Mouse (Mus musculus) kidney, embryonic 16.5 days (tissue): ENCODE results near the gene Pigf. TPM values are rescaled to one million over a fixed set of nuclear protein-coding genes. Genes with fewer than 3 reads are reported as not detected.

Experiments used
- ATAC-seq: fragments of 200-750 bp; cut with Nextera tagmentation; 2 replicates; pipeline ENCODE4 v1.8.0; 2017; ENCODE audit warnings: moderate TSS enrichment; ENCODE audit not compliant: low FRiP score, low TSS enrichment
- H3K27ac ChIP-seq: fragments of 300-500 bp; sonication (generic); 2 replicates; pipeline ENCODE4 v1.5.1; 2014; ENCODE audit warnings: low read length
- H3K27me3 ChIP-seq: fragments of 300-500 bp; sonication (generic); 2 replicates; pipeline ENCODE4 v1.6.1; 2014; ENCODE audit warnings: low read length, control low read depth, mixed read lengths; ENCODE audit not compliant: insufficient read depth
- H3K36me3 ChIP-seq: fragments of 300-500 bp; sonication (generic); 2 replicates; pipeline ENCODE4 v1.6.1; 2014; ENCODE audit warnings: low read length, control low read depth, mixed read lengths; ENCODE audit not compliant: insufficient read depth
- H3K4me1 ChIP-seq: fragments of 300-500 bp; sonication (generic); 2 replicates; pipeline ENCODE4 v1.6.1; 2014; ENCODE audit warnings: low read length, control low read depth, mixed read lengths; ENCODE audit not compliant: insufficient read depth
- H3K4me2 ChIP-seq: fragments of 300-500 bp; sonication (generic); replicated peaks from 2 replicates; pipeline ENCODE4 v1.6.1; 2014; ENCODE audit warnings: low read depth, low read length
- H3K4me3 ChIP-seq: fragments of 300-500 bp; sonication (generic); 2 replicates; pipeline ENCODE4 v1.5.1; 2014; ENCODE audit warnings: mild to moderate bottlenecking, low read length
- H3K9ac ChIP-seq: fragments of 300-500 bp; sonication (generic); replicated peaks from 2 replicates; pipeline ENCODE4 v1.6.1; 2014; ENCODE audit warnings: low read length
- H3K9me3 ChIP-seq: fragments of 300-500 bp; sonication (generic); 2 replicates; pipeline ENCODE4 v1.6.1; 2016; ENCODE audit warnings: low read length, control low read depth
- WGBS: fragments of 180-500 bp; shearing (Covaris S2); extraction: QIAGEN DNeasy Blood & Tissue Kit; methylation state at CpG from one replicate; pipeline ENCODE4 v1.1.7; 2014; 5-methylcytosine and 5-hydroxymethylcytosine counted together
- polyA plus RNA-seq: library from polyadenylated mRNA; unstranded; fragments of >200 nt; fragmentation: Nextera tagmentation; extraction: Ambion mirVana; gene quantifications from 2 replicates; pipeline ENCODE4 v1.2.1, GENCODE M21; 2015

Gene Pigf
- polyA plus RNA-seq, 1 experiment from 2014 or later = 41.5 TPM

- H3K9me3 ChIP-seq = no peaks in the 10 kb centered on the region
- peaks cover 20% of the 10 kb centered on the region for H3K36me3 ChIP-seq
- no peak overlapping the region for H3K4me2 ChIP-seq
- H3K9ac ChIP-seq = no peak overlapping the region
- 87% methylated on average over 5 of the region's 5 CpGs for WGBS
- ATAC-seq = no peak
- no peak overlapping the region for H3K27ac ChIP-seq
- no peak overlapping the region for H3K4me3 ChIP-seq
- 0 out of 2 replicates have a peak, but pooled peaks cover 1% of the 10 kb centered on the region for H3K4me1 ChIP-seq
- H3K27me3 ChIP-seq = no peaks in the 10 kb centered on the region
These were observed 54.2 kb downstream of the Pigf start for GRCm38 (mm10) chr17:86971036-86971435.

- Histone ChIP-seq H3K36me3 (peaks cover 20% of the 10 kb centered on the region), H3K27me3 (no peaks in the 10 kb centered on the region), H3K4me1 (peaks cover 10% of the 10 kb centered on the region), H3K9me3 (no peaks in the 10 kb centered on the region), H3K4me2 (no peak overlapping the region), H3K27ac (no peak overlapping the region), H3K4me3 (no peak overlapping the region), H3K9ac (no peak overlapping the region)
- 89% methylated on average over 15 of the region's 15 CpGs for WGBS
- no peak for ATAC-seq
These were observed 55.0 kb downstream of the Pigf start for GRCm38 (mm10) chr17:86970026-86970750.

GRCm38 (mm10) chr17:86969582-86969981 is 55.6 kb downstream of the Pigf start:
- Histone ChIP-seq H3K4me3 (no peak overlapping the region), H3K4me2 (no peak overlapping the region), H3K27ac (no peak overlapping the region), H3K27me3 (no peaks in the 10 kb centered on the region), H3K36me3 (peaks cover 20% of the 10 kb centered on the region), H3K4me1 (peaks cover 16% of the 10 kb centered on the region), H3K9me3 (no peaks in the 10 kb centered on the region), H3K9ac (no peak overlapping the region)
- ATAC-seq = no peak
- 69% methylated on average over 5 of the region's 5 CpGs for WGBS

- Histone ChIP-seq H3K36me3 (peaks cover 20% of the 10 kb centered on the region), H3K4me3 (no peak overlapping the region), H3K4me2 (no peak overlapping the region), H3K4me1 (peaks cover 20% of the 10 kb centered on the region), H3K27ac (no peak overlapping the region), H3K27me3 (no peaks in the 10 kb centered on the region), H3K9me3 (no peaks in the 10 kb centered on the region), H3K9ac (no peak overlapping the region)
- ATAC-seq = no peak
- WGBS = 88% methylated on average over 5 of the region's 5 CpGs
These were observed 56.6 kb downstream of the Pigf start for GRCm38 (mm10) chr17:86968581-86968980.

- Histone ChIP-seq H3K27me3 (no peaks in the 10 kb centered on the region), H3K36me3 (peaks cover 17% of the 10 kb centered on the region; the same call in 1 of the 2 replicates), H3K4me1 (peaks cover 20% of the 10 kb centered on the region), H3K9me3 (no peaks in the 10 kb centered on the region), H3K4me3 (no peak overlapping the region), H3K4me2 (no peak overlapping the region), H3K9ac (no peak overlapping the region), H3K27ac (no peak overlapping the region)
- WGBS = 64% methylated on average over 10 of the region's 10 CpGs
- no peak for ATAC-seq
These were observed 57.4 kb downstream of the Pigf start for GRCm38 (mm10) chr17:86967536-86968525.

- peaks cover 13% of the 10 kb centered on the region; the same call in 1 of the 2 replicates for H3K36me3 ChIP-seq
- ATAC-seq = no peak
- peaks cover 23% of the 10 kb centered on the region for H3K4me1 ChIP-seq
These were observed 58.2 kb downstream of the Pigf start for GRCm38 (mm10) chr17:86967048-86967447.

GRCm38 (mm10) chr17:86966040-86966439 is 59.2 kb downstream of the Pigf start:
- Histone ChIP-seq H3K9me3 (no peaks in the 10 kb centered on the region), H3K4me1 (peaks cover 33% of the 10 kb centered on the region), H3K4me3 (no peak overlapping the region), H3K27me3 (no peaks in the 10 kb centered on the region), H3K9ac (no peak overlapping the region), H3K4me2 (no peak overlapping the region), H3K36me3 (peaks cover 8% of the 10 kb centered on the region; the same call in 1 of the 2 replicates), H3K27ac (no peak overlapping the region)
- no peak for ATAC-seq
- WGBS = 75% methylated on average over 10 of the region's 10 CpGs

More at GRCm38 (mm10) chr17:86967048-86967447, 58.2 kb downstream of the Pigf start:
- Histone ChIP-seq H3K4me3 (no peak overlapping the region), H3K27ac (no peak overlapping the region), H3K4me2 (no peak overlapping the region), H3K9ac (no peak overlapping the region), H3K9me3 (no peaks in the 10 kb centered on the region), H3K27me3 (no peaks in the 10 kb centered on the region)
- 85% methylated on average over 12 of the region's 12 CpGs for WGBS

- WGBS = 77% methylated on average over 8 of the region's 8 CpGs
- Histone ChIP-seq H3K27ac (peak overlapping the region; percentile 52), H3K27me3 (no peaks in the 10 kb centered on the region), H3K4me1 (peaks cover 35% of the 10 kb centered on the region), H3K9me3 (no peaks in the 10 kb centered on the region), H3K4me2 (peak overlapping the region; percentile 88), H3K36me3 (peaks cover 1% of the 10 kb centered on the region; the same call in 1 of the 2 replicates), H3K9ac (peak overlapping the region; percentile 22), H3K4me3 (peak overlapping the region; percentile 74)
- no peak for ATAC-seq
These were observed 60.1 kb downstream of the Pigf start for GRCm38 (mm10) chr17:86965121-86965520.

GRCm38 (mm10) chr17:86964502-86964901 is 60.7 kb downstream of the Pigf start:
- Histone ChIP-seq H3K4me3 (peak overlapping the region; percentile 74), H3K9me3 (no peaks in the 10 kb centered on the region), H3K4me2 (peak overlapping the region; percentile 88), H3K9ac (peak overlapping the region; percentile 91), H3K36me3 (no peaks in the 10 kb centered on the region), H3K4me1 (peaks cover 35% of the 10 kb centered on the region), H3K27me3 (no peaks in the 10 kb centered on the region), H3K27ac (peak overlapping the region; percentile 93)
- 0% methylated on average over 10 of the region's 10 CpGs for WGBS
- peak; percentile 55 for ATAC-seq
